Mouse (Mus musculus): Measurements from ENCODE around the gene H2afy2.

GRCm38 (mm10) chr10:61823731-61824115 lies 39.8 kb upstream of the H2afy2 start:
- TF ChIP-seq POLR2AphosphoS2 (IDR thresholded peaks at IDR 0.05; ENCODE audit: low read depth, low read length) = no peak
- TF ChIP-seq POLR2A (IDR thresholded peaks at IDR 0.05; ENCODE audit: low read depth, low read length) = no peak
- TF ChIP-seq CTCF (conservative IDR thresholded peaks at IDR 0.05 in 1 of 2, IDR thresholded peaks at IDR 0.05 in 1 of 2; ENCODE audit: low read depth in 2 of 2, low read length in 2 of 2) = no peak
- no peak for TF ChIP-seq TCF12 (IDR thresholded peaks at IDR 0.05; ENCODE audit: low read depth, low read length)
- no peak for TF ChIP-seq JUN (IDR thresholded peaks at IDR 0.05; ENCODE audit: insufficient read depth, low read depth, low read length)

Measured in CH12.LX (cell line).